Mouse (Mus musculus) cerebellum, adult 11-12 months (tissue): Measurements from ENCODE around the gene Capn10.

Source experiments
- DNase-seq: peaks from one replicate; pipeline ENCODE4 v3.0.0; 2022

Gene Capn10

DNA sequence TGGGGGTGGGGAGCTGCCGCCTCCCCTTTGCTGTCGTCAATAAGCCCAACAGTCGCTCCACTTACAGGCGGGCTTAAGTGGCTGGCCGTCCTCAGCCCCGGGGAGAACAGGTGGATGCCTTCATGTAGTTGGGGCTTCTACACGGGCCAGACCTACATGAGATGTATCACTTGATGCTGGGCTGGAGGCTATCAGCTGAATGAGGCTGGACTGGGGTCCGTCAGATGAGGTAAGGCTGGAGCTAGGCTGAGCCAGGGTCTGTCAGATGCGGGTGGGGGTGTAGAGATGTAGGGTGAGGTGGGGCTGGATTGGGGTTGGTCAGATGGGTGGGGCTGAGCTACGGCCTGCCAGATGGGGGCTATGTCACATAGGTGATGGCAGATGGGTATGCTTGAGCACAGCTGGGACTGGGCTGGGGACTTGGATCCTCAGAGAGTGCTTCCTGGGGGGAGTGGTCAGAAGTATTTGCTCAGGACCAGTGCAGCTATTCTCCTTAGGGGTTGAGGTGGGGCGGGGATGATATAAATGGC, 45.0 kb downstream of the Capn10 start:
- no peak for DNase-seq

DNA sequence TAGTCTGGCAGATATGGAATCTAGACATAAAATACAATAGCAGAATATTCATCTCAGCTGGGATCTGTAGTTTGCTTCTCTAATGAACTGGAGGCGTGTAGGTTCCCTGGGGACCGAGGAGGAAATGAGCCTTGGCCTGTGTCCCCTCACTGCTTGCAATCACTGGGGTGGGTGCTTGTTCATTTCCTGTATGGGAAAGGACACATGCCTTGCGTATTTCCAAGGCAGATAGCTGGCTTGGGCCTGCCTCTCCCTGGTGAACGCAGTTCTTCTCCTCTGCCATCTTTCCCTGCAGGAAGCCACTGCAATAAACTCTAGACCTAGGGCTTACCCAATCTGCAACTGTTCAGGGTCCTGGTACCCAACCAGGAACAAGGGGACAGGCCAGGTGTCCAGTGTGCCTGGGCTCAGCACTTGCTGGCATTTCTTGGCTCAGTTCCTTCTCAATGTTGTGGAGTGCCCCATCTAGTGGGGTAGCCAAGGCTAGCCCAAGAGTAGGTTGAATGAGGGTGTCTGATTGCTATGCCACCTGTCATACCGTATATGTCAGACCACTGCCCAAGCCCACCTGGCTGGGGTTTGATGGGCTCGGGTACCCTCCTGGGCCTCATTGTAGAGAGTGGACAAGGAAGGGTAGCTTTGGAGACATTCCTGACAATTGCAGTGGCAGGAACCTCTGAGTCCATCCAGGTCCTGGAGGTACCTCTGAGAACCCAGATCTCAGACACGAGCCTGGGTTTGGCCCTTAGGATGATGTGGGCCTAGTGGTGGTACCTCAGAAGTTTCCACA, 47.1 kb downstream of the Capn10 start:
- DNase-seq = no peak

DNA sequence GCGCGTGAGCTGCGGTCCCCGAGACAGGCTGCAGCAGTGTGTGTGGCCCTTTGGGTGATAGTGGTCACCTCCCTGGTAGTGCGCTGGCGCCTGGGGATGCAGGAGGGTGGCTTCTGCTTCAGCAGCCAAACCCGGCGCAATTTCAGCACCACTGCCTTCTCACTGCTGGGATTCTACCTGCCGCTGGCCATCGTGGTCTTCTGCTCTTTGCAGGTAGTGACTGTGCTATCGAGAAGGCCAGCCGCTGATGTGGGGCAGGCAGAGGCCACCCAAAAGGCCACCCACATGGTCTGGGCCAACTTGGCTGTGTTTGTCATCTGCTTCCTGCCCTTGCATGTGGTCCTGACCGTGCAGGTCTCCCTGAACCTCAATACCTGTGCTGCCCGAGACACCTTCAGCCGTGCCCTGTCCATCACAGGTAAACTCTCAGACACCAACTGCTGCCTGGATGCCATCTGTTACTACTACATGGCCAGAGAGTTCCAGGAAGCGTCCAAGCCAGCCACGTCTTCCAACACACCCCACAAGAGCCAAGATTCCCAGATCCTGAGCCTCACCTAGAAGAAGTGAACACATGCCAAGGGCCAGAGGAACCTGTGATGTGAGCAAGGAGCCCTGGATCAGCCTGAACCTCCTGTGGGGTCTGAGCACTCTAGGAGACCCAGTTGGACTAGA, 48.9 kb downstream of the Capn10 start:
- DNase-seq = no peak

DNA sequence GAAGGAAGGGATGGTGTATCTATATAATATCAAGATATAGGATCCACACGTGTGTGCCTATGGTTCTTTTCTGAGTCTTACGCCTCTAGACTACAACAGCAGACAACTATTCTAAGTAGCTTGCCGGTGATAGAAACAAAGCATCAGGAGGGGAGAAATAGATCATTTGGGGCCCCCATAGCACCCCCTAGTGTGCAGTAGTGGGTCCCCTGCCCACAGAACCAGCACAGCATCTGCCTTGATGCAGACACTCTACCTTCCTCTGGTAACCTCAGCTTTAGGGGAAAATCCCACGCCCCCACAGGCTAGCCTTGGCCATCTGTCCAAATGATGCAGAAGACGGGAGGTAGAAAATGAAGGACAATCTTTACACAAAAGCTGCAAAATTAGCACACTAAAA, 50.8 kb downstream of the Capn10 start:
- no peak for DNase-seq

DNA sequence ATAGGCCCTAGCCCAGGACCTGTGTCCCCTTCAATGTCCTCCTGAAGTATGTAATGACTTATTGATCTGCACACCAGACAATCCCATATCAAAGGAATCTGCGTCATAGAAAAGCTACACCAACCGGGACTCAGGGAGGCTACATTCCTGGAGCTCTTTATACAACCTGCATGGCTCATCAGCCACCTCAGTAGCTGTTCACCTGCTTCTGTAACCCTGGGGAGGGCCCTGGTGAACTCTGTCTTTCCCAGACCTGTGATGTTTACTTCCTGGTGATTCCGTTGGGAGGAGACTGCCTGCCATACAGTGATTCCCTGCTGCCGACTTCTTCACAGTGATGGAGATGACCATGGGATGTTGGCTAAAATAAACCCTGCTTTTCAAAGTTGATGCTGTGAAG, 54.7 kb downstream of the Capn10 start:
- DNase-seq = no peak

DNA sequence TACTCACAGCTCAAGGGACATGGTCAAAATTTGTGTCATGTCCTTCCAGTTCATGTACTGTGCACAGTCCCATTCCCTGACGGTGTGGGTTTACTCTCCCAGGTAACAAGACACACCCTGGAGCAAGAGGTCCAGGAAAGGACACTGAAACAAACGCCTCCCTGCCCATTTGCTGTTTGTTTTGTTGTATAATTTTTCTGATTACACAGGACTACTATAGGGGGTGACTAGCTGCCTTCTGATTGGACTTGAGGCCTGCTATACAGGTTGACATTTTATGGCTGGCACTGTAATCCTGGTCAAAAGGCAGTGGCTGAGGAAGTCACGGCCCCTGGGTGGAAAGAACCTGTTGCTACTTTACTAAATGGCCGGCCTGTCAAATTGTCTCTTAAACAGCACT, 55.7 kb downstream of the Capn10 start:
- DNase-seq = no peak

DNA sequence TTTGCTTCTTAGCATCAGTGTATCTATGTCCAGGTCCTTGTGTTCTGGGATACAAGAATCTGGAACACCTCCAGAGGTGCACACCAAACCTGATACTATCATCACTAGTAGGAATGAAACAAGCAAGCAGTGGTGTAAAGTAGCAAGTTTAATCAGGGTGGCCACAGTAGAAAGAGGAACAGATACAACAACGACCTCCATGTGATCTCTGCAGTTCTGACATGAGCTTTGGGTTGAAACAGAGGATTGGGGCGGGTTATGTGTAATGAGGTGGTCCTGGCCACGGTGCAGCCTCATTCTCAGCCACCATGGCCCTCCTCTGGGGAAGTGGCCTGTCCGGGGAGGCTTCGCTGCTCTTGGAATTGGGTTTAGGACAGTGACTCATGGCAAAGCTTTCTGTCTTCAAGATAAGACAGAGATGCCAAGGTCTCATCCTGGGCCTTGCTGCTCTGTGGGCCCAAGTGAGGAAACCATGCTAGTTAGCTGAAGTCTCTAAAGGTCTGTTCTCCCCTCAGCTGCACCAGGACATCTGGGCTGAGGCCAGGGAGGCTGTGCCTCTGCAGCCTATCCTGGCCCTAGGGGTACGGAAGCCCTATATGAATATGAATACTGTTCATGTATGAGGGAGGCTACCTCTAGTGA, 58.2 kb downstream of the Capn10 start:
- DNase-seq = no peak

DNA sequence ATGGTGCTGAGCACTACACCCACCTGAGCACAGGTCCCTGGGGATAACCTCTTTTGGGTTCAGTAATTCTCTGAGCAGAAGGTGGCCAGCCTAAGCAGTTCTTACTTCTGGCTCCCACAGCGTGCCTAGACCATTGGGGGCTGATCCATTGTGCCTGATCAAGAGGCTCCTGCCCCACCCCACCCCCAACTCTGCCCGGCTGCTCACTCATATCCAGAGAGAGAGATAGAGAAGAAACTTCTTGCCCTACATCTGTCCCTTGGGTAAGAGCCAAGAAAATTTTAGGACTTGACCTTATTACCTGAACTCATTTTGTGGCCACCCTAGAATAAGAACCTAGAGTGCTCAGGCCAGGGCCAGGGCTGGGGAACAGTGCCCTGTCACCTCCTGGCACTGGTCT, 58.7 kb downstream of the Capn10 start:
- DNase-seq = no peak
